Comparison of ENCODE assay signal across 32 mouse cellular contexts in genomic region chr4:116046604-116047003, GRCm38 (mm10).
"Had no signal": no experiment of that assay in that cellular context is flagged by ENCODE, and none has a peak within 500 bp of the region (broad histone marks: within the 10 kb centered on the region; RNA-seq: fewer than 3 reads in every experiment).

No protein-coding gene starts in this region.

- H3K27me3 ChIP-seq: limb, embryonic 12.5 days; limb, embryonic 13.5 days; limb, embryonic 15.5 days; liver, embryonic 12.5 days; liver, embryonic 13.5 days; liver, embryonic 15.5 days; lung, embryonic 15.5 days; megakaryocyte, embryonic 14.5 days; midbrain, embryonic 12.5 days; midbrain, embryonic 13.5 days; midbrain, embryonic 15.5 days; neural tube, embryonic 12.5 days had no signal

- H3K9ac ChIP-seq: limb, embryonic 12.5 days; limb, embryonic 13.5 days; limb, embryonic 15.5 days; liver, embryonic 12.5 days; liver, embryonic 13.5 days; liver, embryonic 14.5 days; liver, embryonic 15.5 days; liver, postnatal 0 days; lung, embryonic 14.5 days; lung, embryonic 15.5 days; midbrain, embryonic 12.5 days; midbrain, embryonic 13.5 days; midbrain, embryonic 15.5 days; neural tube, embryonic 12.5 days had no signal

- DNase-seq: left cerebral cortex, postnatal 4 days; liver; liver, embryonic 13.5 days; liver, postnatal 0 days; lung, adult 18-20 months; lung, adult 2 months; lung, embryonic 14.5 days; lung, postnatal 10 days; lung, postnatal 14 days; lung, postnatal 36 days; lung, postnatal 4 days; midbrain, embryonic 14.5 days had no signal

- H3K4me2 ChIP-seq: limb, embryonic 12.5 days; limb, embryonic 13.5 days; limb, embryonic 15.5 days; liver, embryonic 11.5 days; liver, embryonic 12.5 days; liver, embryonic 13.5 days; liver, embryonic 15.5 days; lung, embryonic 14.5 days; lung, embryonic 15.5 days; midbrain, embryonic 11.5 days; midbrain, embryonic 12.5 days; midbrain, embryonic 13.5 days; midbrain, embryonic 15.5 days; neural tube, embryonic 12.5 days had no signal

- H3K4me3 ChIP-seq: limb, embryonic 10.5 days; limb, embryonic 12.5 days; limb, embryonic 13.5 days; limb, embryonic 15.5 days; liver, embryonic 12.5 days; liver, embryonic 13.5 days; liver, embryonic 15.5 days; lung, embryonic 15.5 days; megakaryocyte, embryonic 14.5 days; midbrain, embryonic 10.5 days; midbrain, embryonic 12.5 days; midbrain, embryonic 13.5 days; midbrain, embryonic 15.5 days; myocyte; neural tube, embryonic 12.5 days had no signal

- H3K27ac ChIP-seq: limb, embryonic 10.5 days; limb, embryonic 12.5 days; limb, embryonic 13.5 days; limb, embryonic 15.5 days; liver, embryonic 12.5 days; liver, embryonic 13.5 days; liver, embryonic 14.5 days; liver, embryonic 15.5 days; lung, embryonic 15.5 days; macrophage; midbrain, embryonic 10.5 days; midbrain, embryonic 12.5 days; midbrain, embryonic 13.5 days; midbrain, embryonic 15.5 days; neural tube, embryonic 12.5 days had no signal

- H3K4me1 ChIP-seq: limb, embryonic 10.5 days; limb, embryonic 12.5 days; limb, embryonic 13.5 days; limb, embryonic 15.5 days; midbrain, embryonic 10.5 days; midbrain, embryonic 12.5 days; midbrain, embryonic 13.5 days; midbrain, embryonic 15.5 days; neural tube, embryonic 12.5 days had no signal

- H3K36me3 ChIP-seq: midbrain, embryonic 15.5 days had no signal

- H3K9me3 ChIP-seq: limb, embryonic 10.5 days; limb, embryonic 12.5 days; limb, embryonic 13.5 days; limb, embryonic 15.5 days; liver, embryonic 12.5 days; liver, embryonic 13.5 days; liver, embryonic 15.5 days; lung, embryonic 15.5 days; megakaryocyte, embryonic 14.5 days; midbrain, embryonic 10.5 days; midbrain, embryonic 12.5 days; midbrain, embryonic 13.5 days; midbrain, embryonic 15.5 days; neural tube, embryonic 12.5 days had no signal

- ATAC-seq: liver, embryonic 12.5 days; liver, postnatal 0 days; lung, postnatal 0 days; midbrain, embryonic 13.5 days; midbrain, embryonic 15.5 days; midbrain, embryonic 16.5 days had no signal
